ENCODE assay signal across 22 mouse cellular contexts in the genomic region with DNA sequence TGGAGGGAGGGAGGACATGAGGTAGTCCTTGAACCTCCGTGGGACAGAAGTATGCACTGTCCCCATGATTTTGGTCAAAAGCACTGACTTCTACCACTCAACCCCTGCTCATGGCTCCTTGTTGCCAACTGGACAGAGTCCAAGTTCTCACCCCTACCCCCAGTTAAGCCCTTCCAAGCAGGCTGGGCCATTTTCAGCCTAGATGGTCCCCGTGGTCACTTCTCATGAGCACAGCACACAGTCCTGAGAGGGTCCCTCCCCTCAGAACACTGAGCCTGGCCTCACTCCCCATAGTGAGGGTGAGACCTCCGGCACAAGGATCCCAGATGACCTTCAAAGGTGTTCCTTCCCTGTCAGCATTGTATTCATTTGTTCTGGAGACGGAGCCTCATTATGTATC. TPM values are rescaled to one million over a fixed set of nuclear protein-coding genes. Genes with fewer than 3 reads are reported as not detected.
"Had no signal": no experiment of that assay in that cellular context is flagged by ENCODE, and none has a peak within 500 bp of the region (broad histone marks: within the 10 kb centered on the region; RNA-seq: fewer than 3 reads in every experiment).

No protein-coding gene starts in this region.

- DNase-seq: liver, postnatal 0 days; lung, adult 2 months; lung, postnatal 14 days; lung, postnatal 36 days; right cerebral cortex, postnatal 14 days; thymus, adult 2 months; thymus, postnatal 14 days; thymus, postnatal 36 days had no signal

- H3K27me3 ChIP-seq: liver, embryonic 15.5 days; lung, embryonic 15.5 days; megakaryocyte, embryonic 14.5 days; midbrain, embryonic 12.5 days; midbrain, embryonic 15.5 days; neural tube, embryonic 12.5 days; stomach, embryonic 15.5 days had no signal

- H3K27ac ChIP-seq: liver, embryonic 15.5 days; lung, embryonic 15.5 days; macrophage; midbrain, embryonic 12.5 days; midbrain, embryonic 15.5 days; neural tube, embryonic 12.5 days; stomach, embryonic 15.5 days; stomach, postnatal 0 days had no signal

- ATAC-seq: liver, postnatal 0 days; lung, postnatal 0 days; midbrain, embryonic 15.5 days had no signal

- H3K9me3 ChIP-seq: liver, embryonic 15.5 days; lung, embryonic 15.5 days; megakaryocyte, embryonic 14.5 days; midbrain, embryonic 12.5 days; midbrain, embryonic 15.5 days; neural tube, embryonic 12.5 days; stomach, embryonic 15.5 days had no signal

- H3K9ac ChIP-seq: liver, embryonic 15.5 days; liver, postnatal 0 days; lung, embryonic 15.5 days; midbrain, embryonic 12.5 days; midbrain, embryonic 15.5 days; neural tube, embryonic 12.5 days; stomach, embryonic 15.5 days had no signal

- H3K4me3 ChIP-seq: liver, embryonic 15.5 days; lung, embryonic 15.5 days; megakaryocyte, embryonic 14.5 days; midbrain, embryonic 12.5 days; midbrain, embryonic 15.5 days; neural tube, embryonic 12.5 days; stomach, embryonic 15.5 days had no signal

- H3K4me2 ChIP-seq: liver, embryonic 15.5 days; lung, embryonic 15.5 days; midbrain, embryonic 12.5 days; midbrain, embryonic 15.5 days; neural tube, embryonic 12.5 days; stomach, embryonic 15.5 days had no signal

RNA-seq across cellular contexts. Expression of a gene that starts 8.3 kb away (rescaled TPM):
- total RNA-seq: megakaryocyte progenitor cell, adult 5-6 weeks; monocyte, adult 5-6 weeks; neutrophil, adult 5-6 weeks had no signal
- polyA plus RNA-seq: liver, embryonic 15.5 days had no signal

RNA-seq across cellular contexts. Expression of a gene that starts 23.0 kb away (rescaled TPM):
- total RNA-seq: midbrain, postnatal 0 days had no signal
